Mouse (Mus musculus): ENCODE measurements around the gene Aldob. TPM values are rescaled to one million over a fixed set of nuclear protein-coding genes. Genes with fewer than 3 reads are reported as not detected.
A peak's percentile ranks its signal among the peaks of the same experiment; 100 is the strongest.
"Not testable (repeated sequence)": the region's sequence is repeated elsewhere in the genome, so short reads cannot be mapped to it uniquely, and the experiment has no call there.

Gene Aldob
- polyA plus RNA-seq, 1 experiment from 2014 or later, result 94.2 TPM

DNA sequence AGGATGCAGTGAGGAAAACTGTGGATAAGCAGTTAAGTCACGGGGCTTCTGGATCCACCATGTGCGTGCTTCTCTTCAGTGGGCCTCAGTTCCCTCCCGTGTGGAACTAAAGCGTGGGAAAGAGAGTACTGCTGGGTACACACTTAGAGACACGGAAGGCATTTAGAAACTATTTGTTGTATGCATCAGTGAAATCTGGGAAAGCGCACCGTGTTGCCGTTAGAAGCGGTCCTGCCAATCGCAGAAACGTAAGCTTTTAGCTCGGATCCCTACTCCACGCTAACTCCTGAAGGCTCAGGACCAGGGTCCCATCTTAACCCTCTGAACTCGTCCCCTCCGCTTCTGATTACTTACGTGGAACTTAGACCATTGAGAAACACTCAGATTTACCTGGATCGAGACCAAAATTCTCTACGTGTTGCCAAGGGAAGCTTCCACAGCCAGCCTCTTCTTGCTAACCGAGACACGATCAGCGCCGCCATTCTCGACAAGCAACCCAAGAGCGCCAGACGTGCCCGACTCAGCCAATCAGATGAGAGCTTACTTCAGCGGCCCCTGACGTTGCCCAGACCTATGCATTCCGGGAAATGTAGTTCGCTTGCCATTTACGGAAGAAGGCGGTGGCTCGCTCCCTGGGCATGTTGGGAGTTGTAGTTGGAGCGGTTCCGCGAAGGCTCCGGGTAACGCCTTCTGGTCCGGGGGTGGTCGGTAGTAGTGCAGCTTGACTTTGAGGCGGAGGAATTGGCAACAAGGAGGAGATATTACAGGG lies 28.6 kb downstream of the Aldob start, which contains the start of the genes Mrpl50 and Zfp189:
Mrpl50 (minus strand) TSS at position 522 of the 769 bp plus-strand sequence.
Zfp189 (plus strand) TSS at position 605 of the 769 bp plus-strand sequence.
- under 1% methylated on average over 41 of the region's 41 CpGs for WGBS
- Histone ChIP-seq H3K4me2 (ENCODE audit: low read length) (peak within 1 kb of the TSS; percentile 69), H3K9me3 (ENCODE audit: control insufficient read depth, low read length) (no peaks in the 10 kb centered on the region), H3K4me1 (replicated peaks; ENCODE audit: control insufficient read depth, insufficient read depth, low read length) (peaks cover 10% of the 10 kb centered on the region), H3K36me3 (ENCODE audit: control insufficient read depth, insufficient read depth, low read length) (peaks cover 27% of the 10 kb centered on the region), H3K4me3 (ENCODE audit: low read depth, low read length) (peak within 1 kb of the TSS; percentile 74), H3K9ac (ENCODE audit: low read length) (peak within 1 kb of the TSS; percentile 85), H3K27ac (ENCODE audit: low read depth) (peak within 1 kb of the TSS; percentile 51), H3K27me3 (replicated peaks; ENCODE audit: control insufficient read depth, insufficient read depth, low read length) (no peaks in the 10 kb centered on the region)
- DNase-seq (ENCODE audit: low spot score) (peak; percentile 90), ATAC-seq (replicated peaks; ENCODE audit: low FRiP score, low TSS enrichment, low read depth) (peak; percentile 99)

DNA sequence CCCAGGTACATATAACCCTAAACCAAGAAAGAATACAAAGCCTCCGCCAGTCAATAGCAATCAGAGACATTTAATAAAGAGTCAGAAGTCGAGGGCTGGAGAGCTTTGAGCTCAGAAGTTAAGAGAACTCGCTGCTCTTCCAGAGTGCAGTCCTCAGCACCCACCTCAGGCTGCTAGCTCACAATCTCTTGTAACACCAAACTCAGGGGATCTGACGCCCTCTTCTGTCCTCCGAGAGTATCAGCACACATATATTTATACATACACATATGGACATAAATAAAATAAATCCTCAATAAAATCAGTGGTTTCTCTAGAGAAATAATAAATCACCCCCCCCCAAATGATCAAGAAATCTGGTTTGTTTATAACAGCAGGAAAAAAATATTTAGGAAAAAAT lies 29.9 kb downstream of the Aldob start:
- peaks cover 21% of the 10 kb centered on the region for H3K36me3 ChIP-seq (ENCODE audit: control insufficient read depth, insufficient read depth, low read length)
- peak overlapping the region; percentile 69 for H3K4me2 ChIP-seq (ENCODE audit: low read length)
- H3K9me3 ChIP-seq (ENCODE audit: control insufficient read depth, low read length), result no peaks in the 10 kb centered on the region
- H3K27ac ChIP-seq (ENCODE audit: low read depth), result no peak overlapping the region
- 74% methylated on average over 5 of the region's 5 CpGs for WGBS
- DNase-seq (ENCODE audit: low spot score), result no peak
- H3K9ac ChIP-seq (ENCODE audit: low read length), result no peak overlapping the region
- no peaks in the 10 kb centered on the region for H3K27me3 ChIP-seq (replicated peaks; ENCODE audit: control insufficient read depth, insufficient read depth, low read length)
- H3K4me3 ChIP-seq (ENCODE audit: low read depth, low read length), result peak overlapping the region; percentile 74
- no peak for ATAC-seq (replicated peaks; ENCODE audit: low FRiP score, low TSS enrichment, low read depth)
- peaks cover 10% of the 10 kb centered on the region for H3K4me1 ChIP-seq (replicated peaks; ENCODE audit: control insufficient read depth, insufficient read depth, low read length)

DNA sequence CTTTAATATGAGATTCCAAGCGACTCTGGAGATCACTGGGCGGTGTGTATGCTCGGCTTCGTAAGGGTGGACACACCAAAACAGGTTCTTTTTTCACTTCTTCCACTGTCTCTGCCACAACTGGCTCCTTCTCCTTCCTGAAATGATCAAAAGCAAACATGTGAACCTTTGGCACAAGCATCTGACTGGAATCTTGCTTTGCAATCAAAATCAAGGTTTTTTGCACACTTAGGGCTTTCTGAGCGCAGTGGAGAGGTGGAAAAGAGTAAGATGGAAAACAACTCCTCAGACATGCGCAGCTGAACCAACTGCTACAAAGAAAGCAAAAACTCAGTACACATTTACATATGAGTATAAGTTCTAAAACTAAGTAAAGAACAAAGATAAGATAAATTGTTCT lies 34.9 kb downstream of the Aldob start:
- Histone ChIP-seq H3K9ac (ENCODE audit: low read length) (no peak overlapping the region), H3K27ac (ENCODE audit: low read depth) (no peak overlapping the region), H3K4me3 (ENCODE audit: low read depth, low read length) (no peak overlapping the region), H3K27me3 (replicated peaks; ENCODE audit: control insufficient read depth, insufficient read depth, low read length) (no peaks in the 10 kb centered on the region), H3K4me1 (replicated peaks; ENCODE audit: control insufficient read depth, insufficient read depth, low read length) (no peaks in the 10 kb centered on the region), H3K4me2 (ENCODE audit: low read length) (no peak overlapping the region), H3K36me3 (ENCODE audit: control insufficient read depth, insufficient read depth, low read length) (peaks cover 36% of the 10 kb centered on the region), H3K9me3 (ENCODE audit: control insufficient read depth, low read length) (no peaks in the 10 kb centered on the region)
- DNase-seq (ENCODE audit: low spot score), result no peak
- no peak for ATAC-seq (replicated peaks; ENCODE audit: low FRiP score, low TSS enrichment, low read depth)
- 97% methylated on average over 6 of the region's 6 CpGs for WGBS

DNA sequence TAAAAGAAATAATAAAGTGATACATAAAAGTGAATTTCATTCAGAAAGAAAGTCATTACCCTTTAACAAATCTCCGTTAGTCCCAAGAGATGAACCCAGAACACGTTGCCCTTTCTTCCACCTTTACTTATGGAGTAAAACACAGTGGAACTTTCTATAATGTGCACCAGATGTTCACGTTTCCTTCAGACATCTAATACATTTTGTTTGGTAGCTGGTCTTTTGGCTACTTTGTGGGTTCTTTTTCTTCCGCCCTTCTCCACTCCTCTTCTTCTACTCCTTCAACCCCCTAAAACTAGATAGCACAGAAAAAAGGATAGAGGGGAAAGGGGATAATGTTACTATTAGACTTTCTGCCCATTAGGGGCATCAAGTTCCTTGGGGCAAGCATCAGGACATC lies 36.7 kb downstream of the Aldob start:
- no peak overlapping the region for H3K9ac ChIP-seq (ENCODE audit: low read length)
- ATAC-seq (replicated peaks; ENCODE audit: low FRiP score, low TSS enrichment, low read depth) (no peak), DNase-seq (ENCODE audit: low spot score) (no peak)
- H3K27me3 ChIP-seq (replicated peaks; ENCODE audit: control insufficient read depth, insufficient read depth, low read length), result no peaks in the 10 kb centered on the region
- H3K4me1 ChIP-seq (replicated peaks; ENCODE audit: control insufficient read depth, insufficient read depth, low read length), result no peaks in the 10 kb centered on the region
- H3K4me3 ChIP-seq (ENCODE audit: low read depth, low read length), result no peak overlapping the region
- peaks cover 30% of the 10 kb centered on the region for H3K36me3 ChIP-seq (ENCODE audit: control insufficient read depth, insufficient read depth, low read length)
- 96% methylated on average over 4 of the region's 4 CpGs for WGBS
- no peaks in the 10 kb centered on the region for H3K9me3 ChIP-seq (ENCODE audit: control insufficient read depth, low read length)
- H3K27ac ChIP-seq (ENCODE audit: low read depth), result no peak overlapping the region
- H3K4me2 ChIP-seq (ENCODE audit: low read length), result no peak overlapping the region

DNA sequence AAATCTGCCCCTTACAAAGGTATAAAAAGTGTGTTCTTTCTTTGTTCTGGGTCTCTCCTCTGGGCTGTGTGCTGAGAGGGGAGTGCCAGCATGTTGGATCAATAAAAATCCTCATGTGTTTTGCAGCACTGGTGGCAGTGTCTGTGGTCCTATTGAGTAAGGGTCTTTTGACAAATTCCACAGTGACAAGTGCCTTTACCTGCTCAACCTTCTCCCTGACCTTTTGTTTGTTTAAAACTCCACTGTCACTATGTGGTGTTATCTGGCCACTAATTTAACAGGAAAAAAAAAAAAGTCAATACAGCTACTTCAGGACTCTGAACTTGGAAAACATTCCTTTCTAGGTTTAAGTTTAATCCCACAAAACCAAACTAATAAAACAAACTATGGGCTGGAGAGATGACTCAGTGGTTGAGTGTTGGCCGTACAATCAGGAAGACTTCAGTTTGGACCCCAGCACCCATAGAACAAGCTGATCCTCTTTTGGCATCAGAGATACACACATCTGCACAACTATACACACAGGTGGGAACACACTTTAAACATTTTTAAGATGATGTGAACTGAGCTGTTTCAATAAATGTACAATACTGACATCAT lies 39.0 kb downstream of the Aldob start:
- H3K9ac ChIP-seq (ENCODE audit: low read length); ATAC-seq (replicated peaks; ENCODE audit: low FRiP score, low TSS enrichment, low read depth); H3K27ac ChIP-seq (ENCODE audit: low read depth); H3K9me3 ChIP-seq (ENCODE audit: control insufficient read depth, low read length); H3K4me2 ChIP-seq (ENCODE audit: low read length); H3K4me1 ChIP-seq (replicated peaks; ENCODE audit: control insufficient read depth, insufficient read depth, low read length); H3K4me3 ChIP-seq (ENCODE audit: low read depth, low read length); H3K27me3 ChIP-seq (replicated peaks; ENCODE audit: control insufficient read depth, insufficient read depth, low read length); DNase-seq (ENCODE audit: low spot score): not testable (repeated sequence)
- 84% methylated on average over 1 of the region's 1 CpGs for WGBS
- peaks cover 30% of the 10 kb centered on the region for H3K36me3 ChIP-seq (ENCODE audit: control insufficient read depth, insufficient read depth, low read length)

DNA sequence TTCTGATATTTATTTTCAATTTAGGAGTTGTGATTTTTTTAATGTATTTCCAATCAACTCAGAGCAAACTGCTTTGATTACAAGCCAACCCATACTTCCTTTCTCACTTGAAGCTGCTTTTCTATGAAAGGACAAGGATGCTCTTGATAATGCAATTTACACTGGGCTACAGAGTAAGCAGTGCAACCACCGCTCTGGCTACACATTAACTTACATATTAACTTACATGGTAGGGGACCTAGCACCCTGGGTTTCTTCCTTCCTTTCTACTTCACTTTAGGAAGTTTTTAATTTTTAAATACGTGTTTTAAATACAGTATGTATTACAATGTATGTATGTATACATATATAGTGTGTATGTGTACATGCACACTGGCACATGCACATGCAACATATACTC lies 40.2 kb downstream of the Aldob start:
- Histone ChIP-seq H3K4me3 (ENCODE audit: low read depth, low read length) (no peak overlapping the region), H3K27me3 (replicated peaks; ENCODE audit: control insufficient read depth, insufficient read depth, low read length) (no peaks in the 10 kb centered on the region), H3K4me2 (ENCODE audit: low read length) (no peak overlapping the region), H3K36me3 (ENCODE audit: control insufficient read depth, insufficient read depth, low read length) (peaks cover 24% of the 10 kb centered on the region), H3K9me3 (ENCODE audit: control insufficient read depth, low read length) (no peaks in the 10 kb centered on the region), H3K4me1 (replicated peaks; ENCODE audit: control insufficient read depth, insufficient read depth, low read length) (no peaks in the 10 kb centered on the region), H3K9ac (ENCODE audit: low read length) (no peak overlapping the region), H3K27ac (ENCODE audit: low read depth) (no peak overlapping the region)
- ATAC-seq (replicated peaks; ENCODE audit: low FRiP score, low TSS enrichment, low read depth) (no peak), DNase-seq (ENCODE audit: low spot score) (no peak)
- 80% methylated on average over 2 of the region's 2 CpGs for WGBS

DNA sequence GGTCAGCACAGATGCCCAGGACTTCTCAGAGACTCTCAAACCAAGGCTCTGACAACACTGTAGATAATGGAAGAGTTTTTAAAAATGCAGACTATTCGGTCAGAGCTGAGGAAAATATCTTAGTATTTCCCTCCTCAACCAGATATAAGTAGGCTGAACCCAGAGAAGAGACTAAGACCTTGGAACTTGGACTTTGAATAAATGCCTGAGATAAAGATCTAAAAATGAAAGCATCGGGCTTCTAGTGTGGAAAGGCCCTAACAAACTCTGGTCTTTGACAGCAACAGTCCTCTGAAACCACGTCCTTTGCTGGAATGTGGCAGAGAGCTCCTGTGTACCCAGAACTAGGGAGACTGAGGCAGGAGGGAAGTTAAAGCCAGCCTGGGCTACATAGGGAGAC lies 43.0 kb downstream of the Aldob start, which contains the start of gene Baat:
Baat (minus strand) TSS at position 172 of the 400 bp plus-strand sequence.
- no peak for DNase-seq (ENCODE audit: low spot score)
- no peak for ATAC-seq (replicated peaks; ENCODE audit: low FRiP score, low TSS enrichment, low read depth)
- Histone ChIP-seq H3K4me2 (ENCODE audit: low read length) (no peak within 1 kb of the TSS), H3K27me3 (replicated peaks; ENCODE audit: control insufficient read depth, insufficient read depth, low read length) (no peaks in the 10 kb centered on the region), H3K36me3 (ENCODE audit: control insufficient read depth, insufficient read depth, low read length) (no peaks in the 10 kb centered on the region), H3K4me3 (ENCODE audit: low read depth, low read length) (no peak within 1 kb of the TSS), H3K9ac (ENCODE audit: low read length) (no peak within 1 kb of the TSS), H3K27ac (ENCODE audit: low read depth) (no peak within 1 kb of the TSS), H3K9me3 (ENCODE audit: control insufficient read depth, low read length) (no peaks in the 10 kb centered on the region), H3K4me1 (replicated peaks; ENCODE audit: control insufficient read depth, insufficient read depth, low read length) (no peaks in the 10 kb centered on the region)
- 59% methylated on average over 3 of the region's 3 CpGs for WGBS

DNA sequence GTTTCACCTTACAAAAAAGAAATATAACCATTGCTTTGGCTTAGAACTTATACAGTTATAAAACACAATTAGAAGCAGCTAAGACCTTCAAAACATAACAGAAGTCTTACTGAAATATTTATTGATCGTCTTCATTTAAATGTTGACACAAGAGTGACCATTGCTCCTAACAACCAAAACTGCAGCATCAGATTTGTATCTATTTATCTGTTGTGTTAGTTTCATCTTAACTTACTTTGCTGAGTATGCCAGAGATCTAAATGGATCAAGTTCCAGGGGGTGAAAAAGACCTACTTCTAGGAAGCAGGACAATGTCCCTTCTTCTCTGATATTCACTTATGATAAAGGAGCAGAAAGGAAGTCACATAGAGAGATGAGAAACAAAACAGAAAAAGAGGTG lies 45.8 kb downstream of the Aldob start:
- no peak for ATAC-seq (replicated peaks; ENCODE audit: low FRiP score, low TSS enrichment, low read depth)

More for the DNA sequence above, 45.8 kb downstream of the Aldob start:
- WGBS, result 87% methylated on average over 1 of the region's 1 CpGs
- H3K4me1 ChIP-seq (replicated peaks; ENCODE audit: control insufficient read depth, insufficient read depth, low read length), result no peaks in the 10 kb centered on the region
- no peaks in the 10 kb centered on the region for H3K36me3 ChIP-seq (ENCODE audit: control insufficient read depth, insufficient read depth, low read length)
- H3K4me3 ChIP-seq (ENCODE audit: low read depth, low read length), result no peak overlapping the region
- H3K27me3 ChIP-seq (replicated peaks; ENCODE audit: control insufficient read depth, insufficient read depth, low read length), result no peaks in the 10 kb centered on the region
- no peak overlapping the region for H3K27ac ChIP-seq (ENCODE audit: low read depth)
- no peak for DNase-seq (ENCODE audit: low spot score)
- H3K4me2 ChIP-seq (ENCODE audit: low read length), result no peak overlapping the region
- H3K9me3 ChIP-seq (ENCODE audit: control insufficient read depth, low read length), result no peaks in the 10 kb centered on the region
- H3K9ac ChIP-seq (ENCODE audit: low read length), result no peak overlapping the region

Measured in intestine, embryonic 14.5 days (tissue).